Mouse (Mus musculus): ENCODE measurements at regions not wholly inside any gene's neighbourhood (a gene's known extent, or its start where the extent isn't known, plus 50 kb on each side); places are given as distances from the start of the nearest gene placed in this dataset.
A peak's percentile ranks its signal among the peaks of the same experiment; 100 is the strongest.

- Histone ChIP-seq H3K9ac (ENCODE audit: low read depth, low read length) (no peak overlapping the region), H3K4me3 (ENCODE audit: low read length) (no peak overlapping the region), H3K4me1 (ENCODE audit: control insufficient read depth, insufficient read depth, low read length) (no peaks in the 10 kb centered on the region), H3K4me2 (replicated peaks; ENCODE audit: low read depth, low read length) (no peak overlapping the region), H3K9me3 (ENCODE audit: control insufficient read depth, low read length) (no peaks in the 10 kb centered on the region), H3K36me3 (ENCODE audit: control insufficient read depth, insufficient read depth, low read length) (no peaks in the 10 kb centered on the region), H3K27me3 (ENCODE audit: control insufficient read depth, insufficient read depth, low read length) (no peaks in the 10 kb centered on the region), H3K27ac (ENCODE audit: low read depth, low read length) (no peak overlapping the region)
- ATAC-seq (ENCODE audit: low FRiP score, low TSS enrichment) = no peak
- WGBS = 81% methylated on average over 6 of the region's 6 CpGs
These were observed 137.8 kb upstream of the Ube2e3 start for GRCm38 (mm10) chr2:78730161-78730560.

- H3K9me3 ChIP-seq (ENCODE audit: control insufficient read depth, low read length) = no peaks in the 10 kb centered on the region
- no peak overlapping the region for H3K9ac ChIP-seq (ENCODE audit: low read depth, low read length)
- no peak overlapping the region for H3K4me2 ChIP-seq (replicated peaks; ENCODE audit: low read depth, low read length)
- WGBS = 55% methylated on average over 7 of the region's 7 CpGs
- H3K27ac ChIP-seq (ENCODE audit: low read depth, low read length) = no peak overlapping the region
- no peak overlapping the region for H3K4me3 ChIP-seq (ENCODE audit: low read length)
- ATAC-seq (ENCODE audit: low FRiP score, low TSS enrichment) = peak; percentile 83
- H3K27me3 ChIP-seq (ENCODE audit: control insufficient read depth, insufficient read depth, low read length) = no peaks in the 10 kb centered on the region
- H3K4me1 ChIP-seq (ENCODE audit: control insufficient read depth, insufficient read depth, low read length) = no peaks in the 10 kb centered on the region
- H3K36me3 ChIP-seq (ENCODE audit: control insufficient read depth, insufficient read depth, low read length) = no peaks in the 10 kb centered on the region
These were observed 141.9 kb upstream of the Ube2e3 start for GRCm38 (mm10) chr2:78726060-78726459.

- 46% methylated on average over 2 of the region's 2 CpGs for WGBS
- H3K4me2 ChIP-seq (replicated peaks; ENCODE audit: low read depth, low read length) = no peak overlapping the region
- ATAC-seq (ENCODE audit: low FRiP score, low TSS enrichment) = no peak
- H3K4me3 ChIP-seq (ENCODE audit: low read length) = no peak overlapping the region
- H3K27ac ChIP-seq (ENCODE audit: low read depth, low read length) = no peak overlapping the region
- H3K27me3 ChIP-seq (ENCODE audit: control insufficient read depth, insufficient read depth, low read length) = no peaks in the 10 kb centered on the region
- no peaks in the 10 kb centered on the region for H3K4me1 ChIP-seq (ENCODE audit: control insufficient read depth, insufficient read depth, low read length)
- H3K9ac ChIP-seq (ENCODE audit: low read depth, low read length) = no peak overlapping the region
- H3K9me3 ChIP-seq (ENCODE audit: control insufficient read depth, low read length) = no peaks in the 10 kb centered on the region
- no peaks in the 10 kb centered on the region for H3K36me3 ChIP-seq (ENCODE audit: control insufficient read depth, insufficient read depth, low read length)
These were observed 143.5 kb upstream of the Ube2e3 start for GRCm38 (mm10) chr2:78724416-78724815.

- Histone ChIP-seq H3K27me3 (ENCODE audit: control insufficient read depth, insufficient read depth, low read length) (no peaks in the 10 kb centered on the region), H3K36me3 (ENCODE audit: control insufficient read depth, insufficient read depth, low read length) (no peaks in the 10 kb centered on the region), H3K4me1 (ENCODE audit: control insufficient read depth, insufficient read depth, low read length) (no peaks in the 10 kb centered on the region), H3K4me3 (ENCODE audit: low read length) (no peak overlapping the region), H3K27ac (ENCODE audit: low read depth, low read length) (no peak overlapping the region), H3K4me2 (replicated peaks; ENCODE audit: low read depth, low read length) (no peak overlapping the region), H3K9ac (ENCODE audit: low read depth, low read length) (no peak overlapping the region), H3K9me3 (ENCODE audit: control insufficient read depth, low read length) (no peaks in the 10 kb centered on the region)
- ATAC-seq (ENCODE audit: low FRiP score, low TSS enrichment) = no peak
- WGBS = 100% methylated on average over 3 of the region's 3 CpGs
These were observed 144.5 kb upstream of the Ube2e3 start for GRCm38 (mm10) chr2:78723423-78723822.

- H3K9ac ChIP-seq (ENCODE audit: low read depth, low read length) = no peak overlapping the region
- H3K36me3 ChIP-seq (ENCODE audit: control insufficient read depth, insufficient read depth, low read length) = no peaks in the 10 kb centered on the region
- no peak overlapping the region for H3K4me3 ChIP-seq (ENCODE audit: low read length)
- no peak overlapping the region for H3K4me2 ChIP-seq (replicated peaks; ENCODE audit: low read depth, low read length)
- no peak overlapping the region for H3K27ac ChIP-seq (ENCODE audit: low read depth, low read length)
- H3K27me3 ChIP-seq (ENCODE audit: control insufficient read depth, insufficient read depth, low read length) = no peaks in the 10 kb centered on the region
- no peaks in the 10 kb centered on the region for H3K4me1 ChIP-seq (ENCODE audit: control insufficient read depth, insufficient read depth, low read length)
- no peak for ATAC-seq (ENCODE audit: low FRiP score, low TSS enrichment)
- WGBS = 89% methylated on average over 6 of the region's 6 CpGs
- H3K9me3 ChIP-seq (ENCODE audit: control insufficient read depth, low read length) = no peaks in the 10 kb centered on the region
These were observed 145.2 kb upstream of the Ube2e3 start for GRCm38 (mm10) chr2:78722739-78723138.

- no peaks in the 10 kb centered on the region for H3K27me3 ChIP-seq (ENCODE audit: control insufficient read depth, insufficient read depth, low read length)
- H3K27ac ChIP-seq (ENCODE audit: low read depth, low read length) = no peak overlapping the region
- WGBS = 51% methylated on average over 1 of the region's 1 CpGs
- no peak overlapping the region for H3K4me3 ChIP-seq (ENCODE audit: low read length)
- ATAC-seq (ENCODE audit: low FRiP score, low TSS enrichment) = no peak; the same call in 1 of the 2 replicates
- no peaks in the 10 kb centered on the region for H3K4me1 ChIP-seq (ENCODE audit: control insufficient read depth, insufficient read depth, low read length)
- no peak overlapping the region for H3K9ac ChIP-seq (ENCODE audit: low read depth, low read length)
- H3K9me3 ChIP-seq (ENCODE audit: control insufficient read depth, low read length) = no peaks in the 10 kb centered on the region
- no peaks in the 10 kb centered on the region for H3K36me3 ChIP-seq (ENCODE audit: control insufficient read depth, insufficient read depth, low read length)
- H3K4me2 ChIP-seq (replicated peaks; ENCODE audit: low read depth, low read length) = no peak overlapping the region
These were observed 149.4 kb upstream of the Ube2e3 start for GRCm38 (mm10) chr2:78718550-78718949.

GRCm38 (mm10) chr2:78716157-78716798, 151.6 kb upstream of the Ube2e3 start:
- H3K4me1 ChIP-seq (ENCODE audit: control insufficient read depth, insufficient read depth, low read length) = no peaks in the 10 kb centered on the region
- no peak for ATAC-seq (ENCODE audit: low FRiP score, low TSS enrichment)
- H3K9me3 ChIP-seq (ENCODE audit: control insufficient read depth, low read length) = no peaks in the 10 kb centered on the region
- no peak overlapping the region for H3K9ac ChIP-seq (ENCODE audit: low read depth, low read length)
- no peaks in the 10 kb centered on the region for H3K36me3 ChIP-seq (ENCODE audit: control insufficient read depth, insufficient read depth, low read length)
- H3K27ac ChIP-seq (ENCODE audit: low read depth, low read length) = no peak overlapping the region
- 80% methylated on average over 7 of the region's 7 CpGs for WGBS
- no peaks in the 10 kb centered on the region for H3K27me3 ChIP-seq (ENCODE audit: control insufficient read depth, insufficient read depth, low read length)
- no peak overlapping the region for H3K4me3 ChIP-seq (ENCODE audit: low read length)
- no peak overlapping the region for H3K4me2 ChIP-seq (replicated peaks; ENCODE audit: low read depth, low read length)

GRCm38 (mm10) chr2:78694851-78695250, 173.1 kb upstream of the Ube2e3 start:
- Histone ChIP-seq H3K9ac (ENCODE audit: low read depth, low read length) (no peak overlapping the region), H3K27ac (ENCODE audit: low read depth, low read length) (no peak overlapping the region), H3K9me3 (ENCODE audit: control insufficient read depth, low read length) (no peaks in the 10 kb centered on the region), H3K4me1 (ENCODE audit: control insufficient read depth, insufficient read depth, low read length) (no peaks in the 10 kb centered on the region), H3K27me3 (ENCODE audit: control insufficient read depth, insufficient read depth, low read length) (no peaks in the 10 kb centered on the region), H3K4me3 (ENCODE audit: low read length) (no peak overlapping the region), H3K36me3 (ENCODE audit: control insufficient read depth, insufficient read depth, low read length) (no peaks in the 10 kb centered on the region), H3K4me2 (replicated peaks; ENCODE audit: low read depth, low read length) (no peak overlapping the region)
- ATAC-seq (ENCODE audit: low FRiP score, low TSS enrichment) = no peak
- 90% methylated on average over 6 of the region's 6 CpGs for WGBS

- no peak overlapping the region for H3K27ac ChIP-seq (ENCODE audit: low read depth, low read length)
- ATAC-seq (ENCODE audit: low FRiP score, low TSS enrichment) = no peak
- H3K4me1 ChIP-seq (ENCODE audit: control insufficient read depth, insufficient read depth, low read length) = no peaks in the 10 kb centered on the region
- no peak overlapping the region for H3K9ac ChIP-seq (ENCODE audit: low read depth, low read length)
- no peaks in the 10 kb centered on the region for H3K27me3 ChIP-seq (ENCODE audit: control insufficient read depth, insufficient read depth, low read length)
- 96% methylated on average over 2 of the region's 2 CpGs for WGBS
- no peak overlapping the region for H3K4me2 ChIP-seq (replicated peaks; ENCODE audit: low read depth, low read length)
- no peaks in the 10 kb centered on the region for H3K9me3 ChIP-seq (ENCODE audit: control insufficient read depth, low read length)
- H3K36me3 ChIP-seq (ENCODE audit: control insufficient read depth, insufficient read depth, low read length) = no peaks in the 10 kb centered on the region
- H3K4me3 ChIP-seq (ENCODE audit: low read length) = no peak overlapping the region
These were observed 211.3 kb upstream of the Ube2e3 start for GRCm38 (mm10) chr2:78656668-78657067.
